Mouse (Mus musculus) neural tube, embryonic 11.5 days (tissue): Measurements from ENCODE around the gene Gpr18. TPM values are rescaled to one million over a fixed set of nuclear protein-coding genes. Genes with fewer than 3 reads are reported as not detected.

Experiments
- ATAC-seq: fragments of 200-750 bp; cut with Nextera tagmentation; 2 replicates; pipeline ENCODE4 v1.8.0; 2017; ENCODE audit warnings: moderate number of reproducible peaks, mild to moderate bottlenecking, moderate TSS enrichment, moderate library complexity; ENCODE audit not compliant: insufficient read depth, low FRiP score, low TSS enrichment
- DNase-seq: peaks from one replicate; pipeline ENCODE4 v3.0.0-alpha.2; 2015; ENCODE audit warnings: low spot score
- H3K27ac ChIP-seq: fragments of 300-500 bp; sonication (generic); 2 replicates; pipeline ENCODE4 v1.5.1; 2014; ENCODE audit warnings: low read depth, mild to moderate bottlenecking, low read length
- H3K27me3 ChIP-seq: fragments of 300-500 bp; sonication (generic); 2 replicates; pipeline ENCODE4 v1.6.1; 2014; ENCODE audit warnings: mild to moderate bottlenecking, low read length, mixed read lengths; ENCODE audit not compliant: control insufficient read depth, insufficient read depth
- H3K36me3 ChIP-seq: fragments of 300-500 bp; sonication (generic); 2 replicates; pipeline ENCODE4 v1.6.1; 2014; ENCODE audit warnings: mild to moderate bottlenecking, low read length, moderate library complexity, mixed read lengths; ENCODE audit not compliant: control insufficient read depth, insufficient read depth
- H3K4me1 ChIP-seq: fragments of 300-500 bp; sonication (generic); 2 replicates; pipeline ENCODE4 v1.6.1; 2014; ENCODE audit warnings: low read length, mixed read lengths; ENCODE audit not compliant: control insufficient read depth, insufficient read depth
- H3K4me2 ChIP-seq: fragments of 300-500 bp; sonication (generic); 2 replicates; pipeline ENCODE4 v1.6.1; 2014; ENCODE audit warnings: low read depth, mild to moderate bottlenecking, moderate library complexity
- H3K4me3 ChIP-seq: fragments of 300-500 bp; sonication (generic); 2 replicates; pipeline ENCODE4 v1.5.1; 2014; ENCODE audit warnings: low read depth, low read length
- H3K9ac ChIP-seq: fragments of 300-500 bp; sonication (generic); 2 replicates; pipeline ENCODE4 v1.6.1; 2014; ENCODE audit warnings: mild to moderate bottlenecking, low read length
- H3K9me3 ChIP-seq: fragments of 300-500 bp; sonication (generic); 2 replicates; pipeline ENCODE4 v1.6.1; 2016; ENCODE audit warnings: low read length; ENCODE audit not compliant: control insufficient read depth
- WGBS: fragments of 180-500 bp; shearing (Covaris S2); extraction: QIAGEN DNeasy Blood & Tissue Kit; methylation state at CpG from one replicate; pipeline ENCODE4 v1.1.7; 2014; 5-methylcytosine and 5-hydroxymethylcytosine counted together
- polyA plus RNA-seq: library from polyadenylated mRNA; unstranded; fragments of >200 nt; fragmentation: Nextera tagmentation; extraction: Ambion mirVana; gene quantifications from 2 replicates; pipeline ENCODE4 v1.2.1, GENCODE M21; 2014

Gpr18 gene
- 0.15 and 0.16 TPM in 2 replicates for polyA plus RNA-seq

DNA sequence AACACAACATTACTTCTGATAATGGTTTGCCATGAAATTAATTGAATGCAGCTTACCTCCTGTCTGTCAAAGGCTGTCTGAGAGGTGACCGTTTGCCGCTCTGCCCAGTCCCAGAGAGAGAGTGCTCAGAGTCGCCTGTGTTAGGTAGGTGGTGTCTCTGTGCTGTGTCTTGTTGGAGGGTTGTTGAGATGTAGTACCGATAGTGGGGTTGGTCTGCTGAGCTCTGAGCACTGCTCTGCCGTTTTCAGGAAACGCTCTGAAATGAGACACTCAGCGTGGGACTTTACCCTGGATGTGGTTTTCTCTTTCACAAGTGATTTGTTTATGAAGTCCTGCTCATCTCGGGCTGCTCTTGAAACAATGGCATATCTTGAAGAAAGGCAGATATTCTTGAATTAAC is at the start of gene Gpr18:
Gene Gpr18 (minus strand): TSS at position 161 of the 400 bp plus-strand sequence.
- Histone ChIP-seq H3K4me3 (no peak within 1 kb of the TSS), H3K9ac (no peak within 1 kb of the TSS), H3K9me3 (no peaks in the 10 kb centered on the region), H3K27ac (no peak within 1 kb of the TSS), H3K27me3 (no peaks in the 10 kb centered on the region), H3K4me1 (no peaks in the 10 kb centered on the region), H3K36me3 (peaks cover 4% of the 10 kb centered on the region; the same call in 1 of the 2 replicates), H3K4me2 (no peak within 1 kb of the TSS)
- no peak for DNase-seq
- WGBS = 88% methylated on average over 8 of the region's 8 CpGs
- no peak for ATAC-seq

GRCm38 (mm10) chr14:121964990-121965389 is 49.4 kb upstream of the Gpr18 start, which contains the start of gene Gpr183:
Gene Gpr183, minus strand, starts transcription at chr14:121965195.
- ATAC-seq (no peak), DNase-seq (no peak)
- Histone ChIP-seq H3K9ac (no peak within 1 kb of the TSS), H3K27ac (no peak within 1 kb of the TSS), H3K9me3 (no peaks in the 10 kb centered on the region), H3K4me3 (no peak within 1 kb of the TSS), H3K27me3 (no peaks in the 10 kb centered on the region), H3K4me2 (no peak within 1 kb of the TSS), H3K36me3 (no peaks in the 10 kb centered on the region), H3K4me1 (no peaks in the 10 kb centered on the region)
- WGBS = 48% methylated on average over 6 of the region's 6 CpGs

GRCm38 (mm10) chr14:121963942-121964335 is 48.4 kb upstream of the Gpr18 start:
- no peak overlapping the region for H3K9ac ChIP-seq
- no peaks in the 10 kb centered on the region for H3K27me3 ChIP-seq
- DNase-seq = no peak
- no peaks in the 10 kb centered on the region for H3K36me3 ChIP-seq
- ATAC-seq = no peak
- no peaks in the 10 kb centered on the region for H3K4me1 ChIP-seq
- no peak overlapping the region for H3K27ac ChIP-seq
- WGBS = 62% methylated on average over 4 of the region's 4 CpGs
- H3K4me3 ChIP-seq = no peak overlapping the region
- no peak overlapping the region for H3K4me2 ChIP-seq
- no peaks in the 10 kb centered on the region for H3K9me3 ChIP-seq

GRCm38 (mm10) chr14:121963251-121963941 is 47.8 kb upstream of the Gpr18 start:
- no peaks in the 10 kb centered on the region for H3K4me1 ChIP-seq
- no peaks in the 10 kb centered on the region for H3K9me3 ChIP-seq
- no peak for ATAC-seq
- no peaks in the 10 kb centered on the region for H3K36me3 ChIP-seq
- DNase-seq = no peak
- H3K4me2 ChIP-seq = no peak overlapping the region
- H3K4me3 ChIP-seq = no peak overlapping the region
- H3K9ac ChIP-seq = no peak overlapping the region
- no peak overlapping the region for H3K27ac ChIP-seq
- H3K27me3 ChIP-seq = no peaks in the 10 kb centered on the region
- WGBS = 72% methylated on average over 9 of the region's 9 CpGs

GRCm38 (mm10) chr14:121962128-121962890 is 46.7 kb upstream of the Gpr18 start:
- DNase-seq (no peak), ATAC-seq (no peak)
- Histone ChIP-seq H3K27me3 (no peaks in the 10 kb centered on the region), H3K27ac (no peak overlapping the region), H3K9me3 (no peaks in the 10 kb centered on the region), H3K4me3 (no peak overlapping the region), H3K36me3 (no peaks in the 10 kb centered on the region), H3K4me1 (no peaks in the 10 kb centered on the region), H3K4me2 (no peak overlapping the region), H3K9ac (no peak overlapping the region)
- WGBS = 72% methylated on average over 14 of the region's 14 CpGs

DNA sequence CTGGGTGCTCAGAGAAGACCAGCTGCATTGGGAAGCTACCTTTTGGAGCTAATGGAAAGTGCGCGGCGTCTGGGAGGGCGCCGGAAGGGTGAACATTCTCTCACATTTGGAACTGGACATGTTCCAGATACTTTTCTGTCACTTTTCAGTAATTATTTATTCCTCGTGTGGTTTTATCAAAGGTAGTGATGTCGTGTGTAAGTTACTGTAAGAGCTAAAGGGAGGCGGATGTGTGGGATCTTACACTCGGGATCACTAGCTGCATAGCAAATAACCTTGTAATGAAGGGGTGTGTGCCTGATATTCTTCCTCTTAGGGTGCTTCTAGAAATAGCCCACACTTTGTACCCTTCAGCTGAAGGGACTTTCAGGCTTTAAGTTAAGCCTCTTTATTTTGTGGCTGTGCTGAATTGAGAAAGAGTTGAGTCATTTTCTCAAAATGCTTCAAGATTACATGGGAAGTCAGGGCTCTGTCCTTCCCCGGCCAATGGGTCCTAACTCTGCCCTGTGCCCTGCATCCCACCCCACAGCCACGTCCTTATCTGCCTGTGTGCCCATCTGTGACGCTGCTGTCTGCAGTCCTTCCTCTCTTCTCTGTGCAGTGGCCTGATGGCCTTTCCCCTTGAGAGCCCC is 46.0 kb upstream of the Gpr18 start:
- H3K36me3 ChIP-seq = no peaks in the 10 kb centered on the region
- no peak overlapping the region for H3K9ac ChIP-seq
- no peak for DNase-seq
- 91% methylated on average over 12 of the region's 12 CpGs for WGBS
- no peak overlapping the region for H3K4me2 ChIP-seq
- no peak overlapping the region for H3K4me3 ChIP-seq
- no peaks in the 10 kb centered on the region for H3K9me3 ChIP-seq
- H3K27ac ChIP-seq = no peak overlapping the region
- H3K4me1 ChIP-seq = no peaks in the 10 kb centered on the region
- ATAC-seq = no peak
- H3K27me3 ChIP-seq = no peaks in the 10 kb centered on the region

DNA sequence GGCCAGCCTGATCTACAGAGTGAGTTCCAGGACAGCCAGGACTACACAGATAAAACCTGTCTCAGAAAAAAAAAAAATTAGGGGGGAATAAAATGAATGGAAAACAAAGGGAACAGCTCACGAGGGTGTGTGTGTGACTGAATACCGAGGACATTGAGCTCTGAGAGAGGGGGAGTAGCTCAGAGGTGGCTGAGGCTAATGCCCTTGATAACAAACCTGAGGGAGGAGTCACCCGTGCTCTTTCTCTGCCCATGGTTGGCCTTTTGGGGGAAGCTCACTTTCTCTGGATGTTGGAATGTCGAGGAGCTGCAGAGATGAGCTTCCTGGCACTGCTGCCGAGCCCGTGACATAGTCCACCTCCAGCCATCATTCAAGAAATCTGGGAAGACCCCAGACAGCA is 45.4 kb upstream of the Gpr18 start:
- Histone ChIP-seq H3K9ac (no peak overlapping the region), H3K27ac (no peak overlapping the region)

GRCm38 (mm10) chr14:121960531-121960930 is 45.0 kb upstream of the Gpr18 start:
- ATAC-seq = no peak
- no peaks in the 10 kb centered on the region for H3K4me1 ChIP-seq
- no peak overlapping the region for H3K27ac ChIP-seq
- no peak overlapping the region for H3K9ac ChIP-seq
- H3K4me3 ChIP-seq = no peak overlapping the region
- 90% methylated on average over 2 of the region's 2 CpGs for WGBS
- no peaks in the 10 kb centered on the region for H3K27me3 ChIP-seq
- no peak for DNase-seq
- no peaks in the 10 kb centered on the region for H3K9me3 ChIP-seq
- H3K4me2 ChIP-seq = no peak overlapping the region
- H3K36me3 ChIP-seq = no peaks in the 10 kb centered on the region

More for the DNA sequence above, 45.4 kb upstream of the Gpr18 start:
- no peaks in the 10 kb centered on the region for H3K27me3 ChIP-seq
- ATAC-seq (no peak), DNase-seq (no peak)
- no peaks in the 10 kb centered on the region for H3K4me1 ChIP-seq
- H3K4me3 ChIP-seq = no peak overlapping the region
- H3K9me3 ChIP-seq = no peaks in the 10 kb centered on the region
- H3K4me2 ChIP-seq = no peak overlapping the region
- WGBS = 74% methylated on average over 6 of the region's 6 CpGs
- no peaks in the 10 kb centered on the region for H3K36me3 ChIP-seq
